Mouse (Mus musculus) G1E (cell line): ENCODE data around the gene Izumo1r.

Source experiments
- CTCF ChIP-seq: IDR thresholded peaks from 2 replicates; pipeline ENCODE4 v1.5.1; 2012; ENCODE audit warnings: low read depth, low read length, inconsistent platforms, mixed read lengths
- GATA2 ChIP-seq: IDR thresholded peaks from 2 replicates; pipeline ENCODE4 v1.6.1; 2012; ENCODE audit warnings: low read depth, low read length, inconsistent platforms, borderline replicate concordance

DNA sequence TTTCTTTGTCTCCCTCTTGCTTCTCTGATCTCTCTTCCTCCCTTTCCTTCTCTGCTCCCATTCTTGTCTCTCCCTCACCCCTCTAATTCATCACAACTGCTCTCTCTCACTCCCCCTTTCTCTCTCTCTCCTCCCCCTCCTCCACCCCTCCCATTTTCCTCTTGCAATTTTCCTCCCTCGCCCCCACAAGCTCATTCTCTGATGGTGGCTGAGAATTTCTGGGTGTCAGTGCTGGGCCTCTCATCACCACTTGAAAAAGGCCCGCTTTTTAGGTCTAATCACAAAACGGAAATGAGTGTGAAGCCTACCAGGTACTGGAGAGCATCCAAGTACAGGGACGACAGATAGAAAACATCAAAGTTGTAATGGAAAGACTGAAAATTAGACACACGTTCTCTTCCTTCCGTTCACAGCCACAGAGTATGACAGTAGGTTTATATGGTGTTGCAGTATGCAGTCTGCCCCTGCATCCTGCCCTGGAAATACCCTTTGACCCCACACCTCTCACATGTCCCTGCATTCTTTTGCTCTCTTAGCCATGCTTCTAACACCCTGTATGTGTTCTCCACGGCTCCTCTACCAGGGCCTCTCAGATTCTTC lies 4.2 kb upstream of the Izumo1r start:
- TF ChIP-seq GATA2 (no peak), CTCF (no peak)
